Mouse (Mus musculus) layer of hippocampus, adult 9-11 months (tissue): ENCODE measurements around the gene Wdr95.
A peak's percentile ranks its signal among the peaks of the same experiment; 100 is the strongest.

Experiments
- DNase-seq: peaks from one replicate; pipeline ENCODE4 v3.0.0; 2022

Gene Wdr95

DNA sequence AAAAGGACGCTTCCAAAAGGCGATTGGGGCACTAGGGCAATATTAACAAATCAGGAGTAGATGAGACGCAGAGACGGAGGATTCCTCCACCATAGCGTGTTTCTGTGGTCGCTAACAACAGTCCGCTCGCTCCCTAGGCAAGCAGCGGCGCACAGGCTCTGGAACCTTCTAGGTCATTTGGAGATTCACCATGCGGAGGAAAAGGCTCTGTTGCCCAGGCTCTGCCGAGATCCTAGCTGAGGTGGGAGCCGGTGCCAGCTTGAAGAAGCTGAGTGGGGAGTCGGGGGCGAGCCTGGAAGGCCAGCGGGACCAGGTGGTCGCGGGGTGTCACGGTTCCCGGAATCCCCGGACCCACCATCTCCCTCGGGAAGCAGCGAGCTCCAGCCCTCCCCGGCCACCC is 107.1 kb downstream of the Wdr95 start:
- no peak for DNase-seq

DNA sequence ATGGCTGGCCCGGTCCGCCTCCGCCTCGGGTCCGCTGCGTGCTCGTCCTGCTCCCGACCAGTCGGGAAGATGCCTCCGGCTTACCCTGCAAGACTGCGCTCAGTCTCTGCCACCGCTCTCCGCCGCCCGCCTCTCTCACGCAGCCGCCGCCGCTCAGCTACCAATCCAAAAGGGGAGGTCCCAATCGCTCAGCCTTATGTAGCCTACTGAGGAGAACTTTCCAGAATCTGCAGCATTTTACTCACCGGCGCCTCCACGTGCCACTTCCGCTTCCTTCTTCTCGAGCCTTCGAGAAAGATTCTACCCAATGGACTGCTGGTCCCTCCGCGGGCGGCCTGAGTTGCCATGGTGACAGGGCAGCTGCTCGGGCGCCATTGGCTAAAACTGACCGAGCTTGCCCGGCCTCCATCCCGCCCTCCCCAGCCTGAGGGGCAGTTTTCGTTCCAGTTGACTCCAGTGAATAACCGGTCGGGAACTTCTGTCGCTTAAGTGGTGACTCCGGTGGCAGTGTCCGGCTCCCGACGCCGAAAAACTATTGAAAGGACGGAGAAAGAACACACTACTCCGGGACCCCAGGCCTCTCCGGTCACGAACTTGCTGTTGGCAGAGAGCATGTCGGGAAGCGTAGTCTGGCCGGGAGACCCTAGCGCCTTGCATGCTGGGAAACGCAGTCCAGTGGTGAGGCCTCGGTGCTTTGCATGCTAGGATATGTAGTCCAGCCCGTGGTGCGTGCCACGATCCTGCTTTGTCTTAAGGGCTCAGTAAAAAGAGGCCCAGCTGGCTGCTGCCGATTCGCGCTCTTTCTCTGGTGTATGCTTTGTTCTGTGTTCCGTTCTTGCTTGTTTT is 107.8 kb downstream of the Wdr95 start, which contains the start of gene Hsph1:
Gene Hsph1, minus strand, starts transcription at position 302 of the 846 bp plus-strand sequence.
- peak; percentile 99 for DNase-seq

DNA sequence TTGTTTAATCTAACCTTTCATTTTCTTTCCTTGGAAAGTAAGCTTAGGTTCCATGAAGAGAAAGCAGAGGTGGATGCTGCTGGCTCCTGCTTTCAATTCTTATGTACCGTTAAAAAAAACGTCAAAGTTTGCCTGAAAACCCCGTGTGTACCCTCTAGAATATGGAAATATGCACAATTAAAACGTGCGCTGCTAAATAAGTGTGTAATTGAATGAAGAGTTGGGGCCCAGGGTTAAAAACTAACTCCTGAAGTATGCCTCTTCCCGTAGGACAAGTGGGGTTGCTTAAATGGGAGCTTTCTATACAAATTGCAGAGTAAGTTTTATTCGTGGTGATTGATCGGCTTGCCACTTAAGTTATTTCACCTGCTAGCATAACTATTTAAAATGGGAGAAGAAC is 108.8 kb downstream of the Wdr95 start:
- DNase-seq: no peak

DNA sequence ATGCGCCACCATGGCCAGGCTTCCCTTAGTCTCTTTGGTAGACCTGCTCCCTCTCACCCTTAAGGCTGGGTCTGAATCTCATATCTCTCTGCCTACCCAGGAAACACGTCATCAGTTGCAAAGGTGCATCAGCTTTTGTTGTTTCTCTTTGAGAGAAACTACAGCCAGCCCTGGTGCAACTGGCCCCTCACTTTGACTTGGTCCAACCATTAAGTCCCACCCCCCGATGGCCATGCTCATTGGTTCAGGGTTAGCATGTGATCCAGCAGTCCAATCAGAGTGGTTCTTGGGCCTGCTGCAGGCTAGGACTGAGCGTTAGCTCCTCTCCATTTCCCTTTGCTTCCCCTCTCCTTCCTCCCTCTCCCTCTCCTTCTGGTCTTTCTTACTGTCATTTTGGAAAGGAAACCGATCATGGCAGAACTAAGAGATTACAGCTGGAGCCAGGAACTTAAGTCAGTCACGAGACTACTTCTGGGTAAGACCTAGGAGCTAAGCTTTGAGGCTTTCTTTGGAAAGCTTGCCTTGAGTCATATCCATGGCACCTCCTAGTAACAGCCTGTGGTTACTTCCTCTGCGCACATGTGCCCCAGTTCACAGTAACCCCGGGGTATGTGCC is 112.9 kb downstream of the Wdr95 start:
- DNase-seq: no peak

DNA sequence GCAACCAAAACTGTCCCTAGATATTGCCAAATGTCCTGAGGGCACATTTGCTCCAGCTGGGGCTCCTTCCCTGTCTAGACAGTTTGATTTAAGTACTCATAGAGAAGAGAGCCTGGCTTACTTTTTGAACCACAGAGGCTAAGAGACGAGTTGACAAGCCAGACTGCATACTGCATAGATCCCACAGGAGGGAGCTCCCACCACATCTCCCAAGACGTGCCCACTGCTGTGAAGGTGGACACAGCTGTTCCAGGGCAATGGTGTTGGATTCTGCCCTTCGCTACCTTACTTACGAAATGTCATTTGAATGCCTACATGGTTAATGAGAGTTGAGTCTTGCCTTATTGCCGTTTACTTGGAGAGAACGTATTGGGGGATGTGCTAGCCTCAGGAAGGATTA is 113.9 kb downstream of the Wdr95 start:
- DNase-seq: no peak

DNA sequence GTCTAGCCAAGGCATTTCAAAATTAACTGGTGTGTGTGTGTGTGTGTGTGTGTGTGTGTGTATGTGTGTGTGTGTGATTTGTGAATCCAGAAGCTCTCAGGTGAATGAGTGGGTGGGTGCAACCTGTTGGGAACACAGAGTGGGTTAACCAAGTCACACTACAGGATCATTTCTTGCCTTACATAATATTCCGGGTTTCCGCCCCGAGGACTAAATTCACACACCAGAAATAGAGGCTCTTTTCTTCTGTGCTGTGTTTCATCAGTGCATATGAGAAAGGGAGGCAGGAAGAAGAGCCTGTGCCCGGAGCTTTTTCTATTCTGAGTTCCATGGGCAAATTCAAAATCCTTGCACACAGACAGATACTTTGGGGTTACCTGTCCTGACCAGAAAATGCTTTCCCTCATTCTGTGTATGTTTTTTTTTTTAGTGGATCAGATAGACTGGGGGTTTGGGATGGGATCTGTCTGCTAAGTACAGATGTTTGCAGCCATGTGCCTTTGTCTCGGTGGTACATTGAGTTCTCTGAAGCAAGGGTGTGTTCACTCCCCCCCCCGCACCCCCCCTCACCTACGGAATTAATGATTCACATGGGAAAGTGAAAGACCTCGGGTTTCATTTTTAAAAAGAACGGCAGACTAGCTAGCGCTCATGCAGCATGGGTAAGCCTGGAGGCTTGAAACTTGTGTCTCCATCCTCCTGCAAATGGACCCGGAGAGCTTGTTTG is 114.5 kb downstream of the Wdr95 start:
- DNase-seq: no peak

DNA sequence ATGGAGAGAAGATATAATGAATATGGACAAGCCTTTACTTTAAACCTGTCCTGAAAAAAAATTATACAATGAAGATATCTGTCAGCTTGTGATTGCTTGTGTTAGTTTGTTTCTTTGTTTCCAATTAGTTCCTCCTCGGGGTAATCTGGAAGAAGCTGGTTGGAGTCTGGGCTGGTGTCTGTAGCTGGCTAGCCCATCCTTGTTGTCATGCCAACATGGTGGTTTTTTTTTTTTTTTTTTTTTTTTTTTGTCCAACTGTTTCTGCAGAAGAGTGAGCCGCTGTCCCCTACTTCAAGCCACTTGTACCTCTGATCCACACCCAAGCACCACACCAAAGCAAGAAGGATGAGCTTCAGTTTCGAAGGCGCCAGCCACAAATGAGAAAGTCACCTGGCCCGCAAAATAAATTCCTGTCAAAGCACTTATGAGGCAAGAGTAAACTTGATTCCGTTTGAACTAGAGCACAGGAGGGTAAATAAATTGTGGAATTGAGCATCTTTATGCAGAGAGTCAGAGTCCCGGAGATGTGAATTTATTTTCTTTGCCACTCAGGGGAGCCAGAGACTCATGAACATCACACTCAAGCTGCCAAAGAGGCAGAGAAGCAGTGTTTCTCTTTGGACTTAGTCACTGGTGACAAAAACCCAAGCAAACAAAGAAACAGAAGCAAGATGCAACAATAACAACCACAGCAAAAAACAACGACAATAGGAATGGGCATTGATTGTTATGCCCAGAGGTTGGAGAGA is 119.1 kb downstream of the Wdr95 start:
- peak; percentile 34 for DNase-seq

DNA sequence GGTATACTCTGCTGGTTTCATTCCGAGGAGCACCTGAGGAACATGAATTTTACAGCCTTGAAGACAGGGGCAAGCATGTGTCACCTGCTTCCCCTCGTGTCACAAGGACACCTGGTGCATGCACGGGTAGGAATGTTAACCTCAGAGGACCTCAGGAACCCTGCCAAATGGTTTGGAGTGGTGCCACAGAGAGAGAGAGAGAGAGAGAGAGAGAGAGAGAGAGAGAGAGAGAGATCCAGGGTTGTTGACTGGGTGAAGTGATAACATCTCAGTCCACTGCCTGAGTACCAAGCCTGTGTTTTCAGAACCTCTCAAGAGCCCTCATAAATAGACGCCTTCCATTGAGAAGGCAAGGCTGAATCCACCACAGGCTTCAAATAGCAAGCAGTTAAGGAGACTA is 119.7 kb downstream of the Wdr95 start:
- no peak for DNase-seq

DNA sequence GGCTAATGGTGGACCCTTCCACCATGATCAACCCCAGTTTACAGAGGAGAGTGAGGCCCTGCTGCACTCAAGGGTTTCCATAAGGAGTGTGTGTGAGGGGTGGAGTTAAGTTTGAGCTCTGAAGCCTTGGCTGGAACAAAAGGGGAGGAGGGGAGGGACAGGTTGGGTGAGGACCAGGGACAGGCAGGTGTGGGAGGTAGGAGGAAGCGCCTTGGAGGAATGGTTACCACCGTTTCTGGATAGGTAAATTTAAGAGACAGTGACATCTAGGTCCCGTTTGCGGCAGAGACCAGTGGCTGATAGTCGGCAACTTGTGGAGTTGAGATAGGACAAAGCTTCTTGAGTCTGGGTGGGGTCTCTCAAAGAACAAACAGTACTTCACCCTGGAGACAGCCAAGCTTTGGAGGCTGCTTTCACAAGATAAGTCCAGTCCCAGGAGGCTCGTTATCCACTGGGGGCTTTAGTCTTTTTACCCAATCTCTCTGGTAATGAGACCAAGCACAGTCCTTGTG is 120.5 kb downstream of the Wdr95 start:
- no peak for DNase-seq

DNA sequence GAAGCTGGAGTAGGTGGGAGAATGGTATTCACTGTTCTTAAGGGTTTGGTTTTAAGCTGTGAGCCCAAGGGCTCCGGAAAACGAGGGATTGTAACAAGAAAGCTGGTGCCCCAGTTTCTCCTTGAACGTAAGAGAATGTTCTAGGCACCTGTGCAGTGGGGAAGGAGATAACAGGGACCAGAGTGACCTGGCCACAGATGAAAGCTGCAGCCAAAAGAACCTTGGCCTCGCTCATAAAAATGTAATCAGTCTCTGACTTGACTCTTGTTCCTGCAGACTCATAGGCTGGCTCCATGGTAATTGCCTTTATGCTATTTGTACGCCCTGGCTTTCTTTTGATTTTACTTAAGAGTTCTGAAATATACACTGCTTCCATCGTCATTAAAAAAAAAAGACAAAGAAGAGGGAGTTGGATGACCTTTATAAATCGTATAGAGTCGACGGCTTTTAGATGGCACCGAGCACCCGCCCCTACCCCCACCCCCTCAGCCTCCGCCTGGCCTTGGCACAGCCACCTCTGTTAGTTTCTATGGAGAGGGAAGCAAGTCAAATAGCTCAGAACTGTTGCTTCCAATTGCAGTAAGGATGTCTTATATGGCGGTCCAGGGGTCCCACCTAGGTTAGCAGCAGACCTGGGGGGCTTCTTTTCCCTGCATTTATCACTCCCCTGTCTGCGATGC is 121.2 kb downstream of the Wdr95 start:
- no peak for DNase-seq

DNA sequence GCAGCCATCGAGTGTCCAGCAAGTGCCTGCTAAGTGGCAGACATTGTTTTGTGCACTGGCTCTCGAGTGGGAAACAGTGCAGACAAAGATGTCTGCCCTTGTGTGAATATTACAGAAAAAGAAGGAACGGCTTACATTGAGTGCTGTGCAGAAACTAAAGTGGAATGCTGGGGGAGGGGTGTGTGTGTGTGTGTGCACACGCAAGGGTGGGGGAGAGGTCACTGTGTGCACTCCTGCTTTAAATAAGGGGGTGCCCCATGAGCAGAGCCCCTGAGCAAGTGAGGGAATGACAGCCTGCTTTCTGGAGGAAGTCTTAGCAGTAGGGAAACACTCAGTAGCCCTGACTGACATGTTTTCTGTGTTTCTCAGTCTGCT is 121.7 kb downstream of the Wdr95 start:
- DNase-seq: no peak

DNA sequence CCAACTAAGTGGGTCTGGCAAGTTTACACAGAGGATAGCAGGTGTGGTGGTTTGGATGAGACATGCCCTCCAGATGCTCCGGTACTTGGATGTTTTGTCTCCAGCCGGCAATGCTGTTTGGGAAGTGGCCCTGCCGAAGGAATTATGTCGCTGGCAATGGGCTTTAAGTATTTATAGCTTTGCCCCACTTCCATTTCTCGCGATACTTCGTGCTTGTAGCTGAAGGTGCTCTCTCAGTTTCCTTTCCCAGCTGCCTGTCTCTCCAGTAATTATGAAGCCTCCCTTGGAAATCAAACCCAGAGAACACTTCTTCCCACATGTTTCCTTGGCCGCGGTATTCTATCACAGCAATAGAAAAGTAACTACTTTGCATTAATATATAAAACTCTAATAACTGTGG is 127.2 kb downstream of the Wdr95 start:
- DNase-seq: no peak

DNA sequence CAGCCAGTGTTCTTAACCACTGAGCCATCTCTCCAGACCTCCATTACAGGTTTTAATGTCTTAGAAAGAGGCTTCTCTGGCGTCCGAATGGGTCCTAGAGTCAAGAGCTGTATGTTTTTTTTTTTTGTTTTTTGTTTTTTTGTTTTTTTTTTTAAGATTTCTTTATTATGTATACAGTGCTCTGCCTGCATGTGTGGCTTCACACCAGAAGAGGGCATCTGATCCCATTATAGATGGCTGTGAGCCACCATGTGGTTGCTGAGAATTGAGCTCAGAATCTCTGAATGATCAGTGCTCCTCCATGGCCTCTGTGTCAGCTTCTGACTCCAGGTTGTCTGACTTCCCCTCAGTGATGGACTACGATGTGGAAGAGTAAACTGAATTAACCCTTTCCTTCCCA is 129.5 kb downstream of the Wdr95 start:
- DNase-seq: no peak

DNA sequence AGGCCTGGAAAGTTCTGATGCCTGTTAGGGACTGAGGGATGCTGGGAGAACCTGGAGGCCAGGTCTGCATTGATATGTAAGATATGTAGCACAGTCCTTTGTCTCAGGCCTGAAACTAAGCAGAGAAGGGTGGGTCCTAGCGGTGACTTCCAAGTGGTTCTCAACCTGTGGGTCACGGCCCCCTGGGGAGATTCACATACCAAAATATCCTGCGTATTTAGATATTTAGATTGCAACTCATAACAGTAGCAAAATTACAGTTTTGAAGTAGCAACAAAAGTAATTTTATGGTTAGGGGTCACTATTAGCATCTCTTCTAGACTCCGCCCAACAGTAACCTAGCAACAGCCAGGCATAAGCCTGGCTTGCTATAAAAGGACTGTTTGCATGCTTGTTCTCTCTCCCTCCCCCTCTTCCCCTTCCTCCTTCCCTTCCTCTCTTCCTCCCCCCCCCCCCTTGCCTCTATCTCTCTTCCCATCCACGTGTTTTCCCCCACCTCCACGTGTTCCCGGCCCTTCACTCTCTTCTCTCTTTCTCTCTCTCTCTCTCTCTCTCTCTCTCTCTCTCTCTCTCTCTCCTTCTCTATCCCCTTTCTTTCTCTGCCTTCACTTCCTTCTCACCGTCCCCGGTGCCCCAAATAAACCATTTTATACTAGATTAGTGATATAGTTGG is 130.4 kb downstream of the Wdr95 start:
- DNase-seq: no peak

DNA sequence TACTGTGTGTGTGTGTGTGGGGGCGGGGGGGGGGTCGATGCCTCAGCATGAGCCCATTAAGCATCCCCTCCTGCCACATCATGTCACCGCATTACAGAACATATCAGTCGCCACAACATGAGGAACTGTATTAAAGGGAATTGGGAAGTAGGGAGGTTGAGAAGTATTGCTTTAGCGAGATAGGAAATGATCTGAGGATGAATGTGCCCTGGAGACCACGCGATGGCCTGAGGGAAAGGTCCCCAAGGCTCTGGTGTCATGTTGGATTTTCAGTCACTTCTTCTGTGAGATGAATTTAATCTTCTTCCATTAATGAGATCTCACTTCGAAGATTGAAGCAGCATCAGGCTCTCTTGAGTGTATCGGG is 130.9 kb downstream of the Wdr95 start:
- DNase-seq: no peak

DNA sequence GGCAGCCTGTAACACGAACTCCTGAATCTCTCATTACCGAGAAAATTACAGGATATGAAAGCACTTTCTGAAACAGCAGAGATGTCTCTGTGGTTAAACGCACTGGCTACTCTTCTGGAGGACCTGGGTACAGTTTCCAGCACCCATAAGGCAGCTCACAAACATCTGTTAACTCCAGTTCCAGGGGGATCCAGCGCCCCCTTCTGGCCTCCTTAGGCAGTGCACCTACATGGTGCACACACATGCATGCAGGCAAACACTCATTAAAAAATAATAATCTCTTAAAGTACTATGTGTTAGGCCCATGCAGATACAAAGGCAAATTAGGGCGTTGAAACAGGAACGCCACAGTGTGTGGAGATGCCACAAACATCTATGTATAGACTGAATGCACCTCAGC is 132.9 kb downstream of the Wdr95 start:
- DNase-seq: no peak
